Mouse (Mus musculus) E14TG2a.4 (cell line): ENCODE data around the gene Scrg1.
"Not testable (repeated sequence)": the region's sequence is repeated elsewhere in the genome, so short reads cannot be mapped to it uniquely, and the experiment has no call there.

ENCODE experiments used
- CTCF ChIP-seq: conservative IDR thresholded peaks from 2 replicates; pipeline ENCODE4 v1.5.1; 2014; ENCODE audit warnings: low read length
- NANOG ChIP-seq: IDR thresholded peaks from 2 replicates; pipeline ENCODE4 v1.6.1; 2014; ENCODE audit warnings: borderline replicate concordance, low read length, mixed read lengths

- TF ChIP-seq CTCF, NANOG: not testable (repeated sequence)
Observed at GRCm38 (mm10) chr8:57445901-57446300, 9.8 kb upstream of the Scrg1 start.
